Mouse (Mus musculus) stomach, embryonic 16.5 days (tissue): Measurements from ENCODE around the gene Itgae. TPM values are rescaled to one million over a fixed set of nuclear protein-coding genes. Genes with fewer than 3 reads are reported as not detected.

Experiments used
- ATAC-seq: fragments of 200-750 bp; cut with Nextera tagmentation; 2 replicates; pipeline ENCODE4 v1.8.0; 2017; ENCODE audit warnings: moderate number of reproducible peaks, moderate TSS enrichment; ENCODE audit not compliant: insufficient read depth, low FRiP score
- H3K27ac ChIP-seq: fragments of 300-500 bp; sonication (generic); 2 replicates; pipeline ENCODE4 v1.5.1; 2014; ENCODE audit warnings: low read length
- H3K27me3 ChIP-seq: fragments of 300-500 bp; sonication (generic); 2 replicates; pipeline ENCODE4 v1.6.1; 2014; ENCODE audit warnings: low read length, control low read depth, mixed read lengths; ENCODE audit not compliant: control insufficient read depth, insufficient read depth
- H3K36me3 ChIP-seq: fragments of 300-500 bp; sonication (generic); 2 replicates; pipeline ENCODE4 v1.6.1; 2014; ENCODE audit warnings: low read length; ENCODE audit not compliant: control insufficient read depth, insufficient read depth
- H3K4me1 ChIP-seq: fragments of 300-500 bp; sonication (generic); 2 replicates; pipeline ENCODE4 v1.6.1; 2014; ENCODE audit warnings: low read length, control low read depth, mixed read lengths; ENCODE audit not compliant: control insufficient read depth, insufficient read depth
- H3K4me2 ChIP-seq: fragments of 300-500 bp; sonication (generic); 2 replicates; pipeline ENCODE4 v1.6.1; 2014; ENCODE audit warnings: low read depth, low read length, mixed read lengths
- H3K4me3 ChIP-seq: fragments of 300-500 bp; sonication (generic); replicated peaks from 2 replicates; pipeline ENCODE4 v1.5.1; 2014; ENCODE audit warnings: mild to moderate bottlenecking, low read length
- H3K9ac ChIP-seq: fragments of 300-500 bp; sonication (generic); 2 replicates; pipeline ENCODE4 v1.6.1; 2014; ENCODE audit warnings: low read length
- H3K9me3 ChIP-seq: fragments of 300-500 bp; sonication (generic); replicated peaks from 2 replicates; pipeline ENCODE4 v1.6.1; 2016; ENCODE audit warnings: low read length, control low read depth; ENCODE audit not compliant: control insufficient read depth
- WGBS: fragments of 180-500 bp; shearing (Covaris S2); extraction: QIAGEN DNeasy Blood & Tissue Kit; methylation state at CpG from one replicate; pipeline ENCODE4 v1.1.7; 2014; 5-methylcytosine and 5-hydroxymethylcytosine counted together
- polyA plus RNA-seq: library from polyadenylated mRNA; unstranded; fragments of >200 nt; fragmentation: Nextera tagmentation; extraction: Ambion mirVana; gene quantifications from 2 replicates; pipeline ENCODE4 v1.2.1, GENCODE M21; 2015

Gene Itgae
- polyA plus RNA-seq, result 0.31 and 0.36 TPM in 2 replicates

GRCm38 (mm10) chr11:73090283-73090682 lies at the start of gene Itgae:
Gene Itgae, plus strand, starts transcription at chr11:73090583.
- Histone ChIP-seq H3K36me3 (no peaks in the 10 kb centered on the region), H3K4me1 (peaks cover 3% of the 10 kb centered on the region; the same call in 1 of the 2 replicates), H3K27me3 (no peaks in the 10 kb centered on the region), H3K4me3 (no peak within 1 kb of the TSS), H3K4me2 (no peak within 1 kb of the TSS), H3K9me3 (no peaks in the 10 kb centered on the region), H3K9ac (no peak within 1 kb of the TSS), H3K27ac (no peak within 1 kb of the TSS)
- ATAC-seq, result no peak
- WGBS, result 67% methylated on average over 4 of the region's 4 CpGs

GRCm38 (mm10) chr11:73044229-73044755 lies 46.1 kb upstream of the Itgae start:
- ATAC-seq, result no peak
- Histone ChIP-seq H3K4me1 (peaks cover 10% of the 10 kb centered on the region), H3K9me3 (no peaks in the 10 kb centered on the region), H3K4me2 (no peak overlapping the region), H3K36me3 (no peaks in the 10 kb centered on the region; the same call in 1 of the 2 replicates), H3K9ac (no peak overlapping the region), H3K27ac (no peak overlapping the region), H3K4me3 (no peak overlapping the region), H3K27me3 (no peaks in the 10 kb centered on the region)
- WGBS, result 25% methylated on average over 6 of the region's 6 CpGs

- no peak for ATAC-seq
- no peak overlapping the region for H3K4me3 ChIP-seq
- H3K27me3 ChIP-seq, result no peaks in the 10 kb centered on the region
- no peak overlapping the region for H3K4me2 ChIP-seq
- H3K9me3 ChIP-seq, result no peaks in the 10 kb centered on the region
- H3K27ac ChIP-seq, result no peak overlapping the region
- WGBS, result 65% methylated on average over 4 of the region's 4 CpGs
- H3K9ac ChIP-seq, result no peak overlapping the region
- no peaks in the 10 kb centered on the region; the same call in 1 of the 2 replicates for H3K36me3 ChIP-seq
- peaks cover 13% of the 10 kb centered on the region for H3K4me1 ChIP-seq
Observed at GRCm38 (mm10) chr11:73044789-73045188, 45.6 kb upstream of the Itgae start.

- Histone ChIP-seq H3K9ac (peak within 1 kb of the TSS; percentile 98), H3K4me3 (peak within 1 kb of the TSS; percentile 96), H3K4me2 (peak within 1 kb of the TSS; percentile 90), H3K9me3 (no peaks in the 10 kb centered on the region), H3K4me1 (peaks cover 13% of the 10 kb centered on the region), H3K36me3 (peaks cover 8% of the 10 kb centered on the region; the same call in 1 of the 2 replicates), H3K27ac (peak within 1 kb of the TSS; percentile 90), H3K27me3 (no peaks in the 10 kb centered on the region)
- peak; percentile 96 for ATAC-seq
- WGBS, result under 1% methylated on average over 39 of the region's 39 CpGs
Observed at GRCm38 (mm10) chr11:73047542-73047996, 42.8 kb upstream of the Itgae start, which contains the start of gene Ncbp3. Gene Ncbp3, plus strand, starts transcription at chr11:73047783.

GRCm38 (mm10) chr11:73048030-73048876 lies 42.1 kb upstream of the Itgae start:
- Histone ChIP-seq H3K36me3 (peaks cover 8% of the 10 kb centered on the region; the same call in 1 of the 2 replicates), H3K27ac (peak overlapping the region; percentile 90), H3K9ac (peak overlapping the region; percentile 98), H3K4me3 (peak overlapping the region; percentile 96), H3K27me3 (no peaks in the 10 kb centered on the region), H3K4me1 (peaks cover 13% of the 10 kb centered on the region), H3K9me3 (no peaks in the 10 kb centered on the region), H3K4me2 (peak overlapping the region; percentile 90)
- WGBS, result 1% methylated on average over 55 of the region's 55 CpGs
- peak; percentile 61 for ATAC-seq

GRCm38 (mm10) chr11:73049335-73049734 lies 41.0 kb upstream of the Itgae start:
- no peaks in the 10 kb centered on the region for H3K9me3 ChIP-seq
- no peak overlapping the region for H3K27ac ChIP-seq
- H3K27me3 ChIP-seq, result no peaks in the 10 kb centered on the region
- peaks cover 8% of the 10 kb centered on the region; the same call in 1 of the 2 replicates for H3K36me3 ChIP-seq
- peak overlapping the region; percentile 90 for H3K4me2 ChIP-seq
- H3K9ac ChIP-seq, result peak overlapping the region; percentile 12; the same call in 1 of the 2 replicates
- ATAC-seq, result no peak
- WGBS, result 5% methylated on average over 4 of the region's 4 CpGs
- H3K4me1 ChIP-seq, result peaks cover 13% of the 10 kb centered on the region
- peak overlapping the region; percentile 96 for H3K4me3 ChIP-seq

GRCm38 (mm10) chr11:73052795-73053194 lies 37.6 kb upstream of the Itgae start:
- Histone ChIP-seq H3K36me3 (peaks cover 12% of the 10 kb centered on the region; the same call in 1 of the 2 replicates), H3K9ac (no peak overlapping the region), H3K27ac (no peak overlapping the region), H3K9me3 (no peaks in the 10 kb centered on the region), H3K4me1 (peaks cover 13% of the 10 kb centered on the region), H3K4me3 (no peak overlapping the region), H3K4me2 (no peak overlapping the region), H3K27me3 (no peaks in the 10 kb centered on the region)
- WGBS, result 91% methylated on average over 1 of the region's 1 CpGs
- no peak for ATAC-seq

GRCm38 (mm10) chr11:73057701-73058100 lies 32.7 kb upstream of the Itgae start:
- Histone ChIP-seq H3K4me1 (no peaks in the 10 kb centered on the region), H3K36me3 (0 out of 2 replicates have a peak, but pooled peaks cover 3% of the 10 kb centered on the region), H3K27ac (no peak overlapping the region), H3K9ac (no peak overlapping the region), H3K9me3 (no peaks in the 10 kb centered on the region), H3K4me3 (no peak overlapping the region), H3K27me3 (no peaks in the 10 kb centered on the region), H3K4me2 (no peak overlapping the region)
- 72% methylated on average over 5 of the region's 5 CpGs for WGBS
- no peak for ATAC-seq

GRCm38 (mm10) chr11:73059630-73060029 lies 30.8 kb upstream of the Itgae start:
- Histone ChIP-seq H3K27me3 (no peaks in the 10 kb centered on the region), H3K4me2 (no peak overlapping the region), H3K4me3 (no peak overlapping the region), H3K9ac (no peak overlapping the region), H3K4me1 (no peaks in the 10 kb centered on the region), H3K9me3 (no peaks in the 10 kb centered on the region), H3K27ac (no peak overlapping the region), H3K36me3 (0 out of 2 replicates have a peak, but pooled peaks cover 3% of the 10 kb centered on the region)
- 71% methylated on average over 3 of the region's 3 CpGs for WGBS
- no peak for ATAC-seq
